Mouse (Mus musculus) embryo, embryonic 10.5 days (tissue): ENCODE results near the gene Pigk.

Experiments used
- DNase-seq: peaks from one replicate; pipeline ENCODE4 v3.0.0-alpha.2; 2015; ENCODE audit warnings: low spot score

Gene Pigk

DNA sequence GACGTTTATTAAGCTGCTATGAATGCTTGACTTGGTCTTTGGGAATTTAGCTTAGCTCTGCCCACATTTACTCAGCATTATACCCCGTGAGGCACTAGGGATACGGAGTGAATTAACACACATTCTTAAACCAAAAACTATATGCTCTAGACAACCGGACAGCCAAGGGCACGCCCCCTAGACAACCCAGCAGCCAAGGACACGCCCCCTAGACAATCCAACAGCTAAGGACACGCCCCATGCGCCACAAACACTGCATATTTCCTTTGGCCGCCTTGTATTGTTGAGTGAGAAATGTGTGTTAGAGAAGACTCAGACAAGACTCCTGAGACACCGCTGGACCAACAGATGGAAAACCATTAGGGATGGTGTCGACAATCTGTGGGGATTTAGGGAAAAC is 229.1 kb downstream of the Pigk start:
- DNase-seq: peak; percentile 44

DNA sequence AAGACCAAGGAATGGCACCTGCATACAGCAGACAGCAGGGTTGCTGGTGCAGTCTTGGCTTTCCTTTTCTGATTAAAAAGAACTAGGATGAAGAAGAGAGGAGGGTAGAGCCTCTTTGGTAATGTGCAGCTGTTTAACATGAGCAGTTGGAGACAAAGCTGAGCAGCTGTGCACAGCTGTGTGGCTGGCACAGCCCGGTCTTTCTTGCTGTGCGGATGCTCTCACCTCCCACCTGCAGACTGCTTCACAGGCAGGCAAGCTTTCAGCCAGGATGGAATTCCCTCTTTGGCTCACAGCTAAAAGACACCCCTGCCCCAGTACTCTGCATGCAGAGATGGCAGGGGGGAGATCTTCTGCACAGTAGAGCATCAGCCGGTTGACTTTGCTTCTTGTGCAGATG is 230.9 kb downstream of the Pigk start:
- DNase-seq: no peak

DNA sequence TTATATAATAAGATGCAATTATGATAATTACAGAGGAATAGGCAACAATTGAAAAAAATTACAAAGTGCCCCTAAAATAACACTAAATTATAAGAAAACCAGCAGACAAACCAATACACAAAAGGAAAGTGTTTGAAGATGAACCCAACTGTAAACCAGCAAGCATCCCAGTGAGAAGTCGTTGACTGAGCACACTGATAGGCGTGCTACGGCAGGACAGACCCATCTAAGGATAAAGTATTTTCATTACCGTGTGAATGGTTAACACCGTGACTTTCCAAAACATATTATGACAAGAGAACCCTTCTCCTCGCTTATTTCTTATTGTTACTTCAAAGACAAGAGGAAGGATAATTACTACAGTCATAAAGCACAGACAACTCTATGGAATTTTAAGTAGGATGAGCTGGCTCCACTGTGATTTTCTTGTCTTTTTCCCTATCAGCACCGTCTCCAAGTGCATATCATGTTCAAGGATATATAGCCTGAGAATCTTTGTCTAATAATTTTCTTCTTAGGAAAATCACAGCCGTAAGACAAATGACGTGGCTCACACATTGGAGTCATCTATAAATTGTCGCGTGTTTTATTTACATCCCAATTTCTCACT is 233.2 kb downstream of the Pigk start:
- DNase-seq: no peak

DNA sequence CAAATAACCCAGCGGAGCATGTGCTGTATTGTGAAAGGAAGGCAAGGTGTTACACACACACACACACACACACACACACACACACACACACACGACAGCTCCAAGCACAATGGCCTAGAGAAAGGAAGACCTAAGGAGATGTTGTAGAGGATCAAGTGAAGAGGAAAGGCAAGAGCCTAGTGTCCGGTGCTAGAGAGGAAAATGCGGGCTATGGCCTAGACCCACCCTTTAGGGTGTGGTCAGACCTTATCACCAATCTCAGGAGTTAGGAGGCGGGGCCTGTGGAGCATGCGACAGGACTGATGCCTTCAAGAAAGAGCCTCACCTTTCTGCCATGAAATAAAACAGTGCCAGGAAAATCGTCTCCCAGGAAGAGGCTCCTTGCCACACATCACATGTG is 234.7 kb downstream of the Pigk start:
- DNase-seq: no peak

DNA sequence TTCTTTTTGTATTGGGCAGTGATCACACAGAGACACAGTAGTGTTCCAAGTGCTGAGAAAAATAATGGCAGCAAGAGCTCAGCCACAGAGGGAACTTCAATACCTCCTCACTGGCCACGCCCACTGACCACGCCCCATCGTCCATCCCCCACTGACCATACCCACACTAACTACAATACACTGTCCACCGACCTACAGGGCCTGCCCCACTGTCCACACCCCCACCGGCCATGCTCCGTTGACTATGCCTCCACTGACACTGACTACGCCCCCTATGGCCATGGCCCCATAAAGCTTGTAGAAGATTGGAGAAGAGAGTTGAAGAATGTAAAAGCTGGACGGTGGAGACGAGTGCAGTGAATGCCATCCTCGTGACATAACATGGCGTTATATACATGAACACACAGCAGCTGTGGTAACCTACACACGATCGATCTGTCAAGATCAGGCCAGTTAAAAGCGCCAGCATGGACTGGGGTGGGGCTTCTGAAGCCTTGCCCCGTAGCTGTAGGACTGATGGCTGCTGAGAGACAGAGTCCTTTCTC is 235.4 kb downstream of the Pigk start:
- no peak for DNase-seq

DNA sequence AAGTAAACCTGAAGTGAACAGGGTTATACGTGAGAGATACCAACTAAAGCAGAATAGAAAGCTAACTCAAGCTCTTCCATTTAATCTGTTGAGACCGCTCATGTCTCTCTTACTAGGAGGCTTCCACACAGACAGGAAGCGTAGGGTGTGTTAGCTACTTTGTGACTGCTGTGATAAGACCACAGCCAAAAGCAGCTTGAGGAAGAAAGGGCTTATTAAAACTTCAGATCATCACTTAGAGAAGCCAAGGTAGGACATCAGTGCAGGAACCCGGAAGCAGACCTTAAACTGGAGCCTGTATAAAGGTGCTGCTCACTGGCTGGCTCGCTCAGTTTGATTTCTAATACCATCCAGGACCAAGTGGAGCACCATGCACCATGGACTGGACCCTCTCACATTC is 236.4 kb downstream of the Pigk start:
- DNase-seq: no peak

DNA sequence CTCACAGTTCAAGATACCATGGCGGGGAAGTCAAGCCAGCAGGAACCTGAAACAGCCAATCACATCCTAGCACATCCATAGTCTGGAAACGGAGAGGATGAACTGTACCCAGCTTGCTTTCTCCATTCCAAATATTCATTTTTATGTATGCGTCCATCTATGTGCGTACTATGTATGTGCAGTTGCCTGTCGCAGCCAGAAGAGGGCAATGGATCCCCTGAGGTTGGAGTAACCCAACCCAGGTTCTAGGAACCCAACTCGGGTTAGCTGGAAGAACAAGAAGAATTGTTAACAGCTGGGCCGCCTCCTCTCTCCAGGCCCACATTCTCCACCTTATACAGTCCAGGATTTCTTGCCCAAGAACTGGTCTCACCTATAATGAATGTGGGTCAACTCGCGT is 237.0 kb downstream of the Pigk start:
- no peak for DNase-seq

DNA sequence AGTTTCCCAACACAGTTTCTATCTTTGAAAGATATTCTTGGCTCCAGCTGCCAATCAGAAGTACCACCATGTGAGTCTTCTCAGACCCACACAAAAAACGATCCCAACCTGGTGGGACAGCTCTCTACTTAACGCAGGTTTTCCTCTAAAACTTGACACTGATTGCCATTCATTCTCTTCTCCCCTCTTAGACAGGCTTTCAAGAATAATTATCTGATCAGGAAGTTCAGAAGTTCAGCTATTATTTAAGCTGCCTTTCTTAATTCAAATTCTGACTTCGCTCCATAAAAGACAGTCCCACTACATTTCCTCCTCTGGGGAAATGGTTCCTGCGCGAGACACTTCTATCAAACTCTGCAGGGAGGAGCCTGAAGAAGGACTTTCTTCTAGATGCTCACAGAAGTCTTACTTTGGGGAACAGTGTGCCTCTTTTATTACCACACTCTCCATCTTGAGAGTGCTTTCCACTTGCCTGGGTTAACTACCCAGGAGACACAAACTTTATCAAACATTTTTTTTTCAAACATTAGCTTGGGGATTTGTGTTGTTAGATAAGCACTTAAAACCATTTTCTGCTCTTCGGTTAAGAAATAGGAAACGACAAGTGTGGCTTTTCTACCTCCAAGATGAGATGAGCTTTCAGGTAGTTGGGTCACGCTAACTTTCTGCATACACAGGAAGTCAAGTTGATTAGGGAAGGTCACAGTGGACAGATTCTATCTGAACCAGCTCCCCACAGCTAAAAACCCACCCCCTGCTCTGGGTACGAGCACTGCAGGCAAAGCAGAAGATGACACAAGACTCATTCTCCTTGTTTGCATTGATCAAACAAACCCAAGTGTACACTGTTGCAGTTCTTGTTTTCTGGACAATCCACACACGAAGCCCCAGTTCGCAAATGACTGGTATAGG is 238.0 kb downstream of the Pigk start:
- no peak for DNase-seq

DNA sequence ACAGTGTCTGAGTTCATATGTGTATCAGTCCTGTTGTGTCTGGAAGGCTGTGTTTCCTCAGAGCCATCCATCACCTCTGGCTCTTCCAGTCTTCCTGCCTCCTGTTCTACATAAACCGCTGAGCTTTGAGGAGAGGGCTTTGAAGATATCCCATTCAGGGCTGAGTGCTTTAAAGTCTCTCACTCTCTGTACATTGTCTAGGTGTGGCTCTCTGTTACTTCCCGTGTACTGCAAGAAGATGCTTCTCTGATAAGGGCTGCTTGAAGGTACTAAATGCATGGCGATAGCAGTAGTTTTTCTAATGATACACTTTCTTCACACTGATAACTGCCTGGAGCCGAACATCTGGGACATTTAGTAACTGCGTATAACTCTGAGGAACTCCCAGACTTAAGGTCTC is 242.1 kb downstream of the Pigk start:
- DNase-seq: no peak

DNA sequence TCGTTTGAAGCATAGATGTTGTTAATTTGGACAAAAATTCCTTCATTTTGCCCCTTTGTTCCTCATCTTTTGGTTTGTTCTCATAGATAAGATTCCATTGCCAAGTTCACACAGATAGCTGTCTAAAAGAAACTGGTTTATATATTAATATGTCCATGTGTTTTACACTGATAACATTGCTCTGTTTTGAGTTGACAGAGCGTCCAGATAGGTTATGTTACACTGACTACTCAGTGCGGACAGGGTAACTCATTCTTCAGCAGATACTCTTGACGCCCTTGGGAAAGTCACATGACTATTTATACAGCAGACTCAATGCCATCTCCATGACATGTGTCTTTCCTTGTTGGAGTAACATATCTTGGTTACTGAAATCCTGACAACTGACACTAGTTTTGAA is 242.9 kb downstream of the Pigk start:
- no peak for DNase-seq

DNA sequence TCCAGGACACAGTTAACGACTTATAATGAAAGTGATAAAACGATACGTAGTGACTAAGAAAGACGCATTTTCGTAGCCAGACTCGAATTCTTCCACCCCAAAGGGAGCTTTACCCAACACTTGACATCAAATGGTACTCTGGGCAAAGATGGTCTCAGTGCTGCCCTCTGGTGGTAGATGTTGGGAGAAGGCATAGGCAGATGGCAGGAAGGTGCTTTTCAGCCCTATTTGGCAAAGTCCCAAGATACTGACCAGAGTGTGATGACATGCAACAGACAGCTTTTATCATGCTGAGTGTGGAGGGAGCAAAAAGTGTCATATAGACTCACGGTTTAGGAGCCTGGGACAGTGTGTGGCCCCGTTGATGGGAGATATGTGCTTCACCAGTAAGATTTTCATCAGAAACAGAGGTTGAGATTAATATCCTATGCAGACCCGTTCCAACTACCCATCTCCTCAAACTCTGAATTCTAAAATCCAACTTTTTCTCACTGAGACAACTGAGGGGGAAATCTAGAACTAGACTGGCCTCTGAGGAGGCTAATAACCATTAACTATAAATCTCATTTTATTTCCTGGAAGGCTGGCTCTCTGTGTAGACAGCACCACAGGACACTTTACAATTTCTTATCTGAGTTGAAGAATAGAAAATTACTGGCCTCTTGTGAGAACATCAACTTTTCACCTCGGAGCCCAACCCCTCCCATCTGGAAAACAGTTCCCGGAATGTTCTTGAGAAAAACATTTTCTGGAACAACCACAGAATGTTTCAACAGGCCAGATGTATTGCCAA is 244.7 kb downstream of the Pigk start:
- peak; percentile 81 for DNase-seq

DNA sequence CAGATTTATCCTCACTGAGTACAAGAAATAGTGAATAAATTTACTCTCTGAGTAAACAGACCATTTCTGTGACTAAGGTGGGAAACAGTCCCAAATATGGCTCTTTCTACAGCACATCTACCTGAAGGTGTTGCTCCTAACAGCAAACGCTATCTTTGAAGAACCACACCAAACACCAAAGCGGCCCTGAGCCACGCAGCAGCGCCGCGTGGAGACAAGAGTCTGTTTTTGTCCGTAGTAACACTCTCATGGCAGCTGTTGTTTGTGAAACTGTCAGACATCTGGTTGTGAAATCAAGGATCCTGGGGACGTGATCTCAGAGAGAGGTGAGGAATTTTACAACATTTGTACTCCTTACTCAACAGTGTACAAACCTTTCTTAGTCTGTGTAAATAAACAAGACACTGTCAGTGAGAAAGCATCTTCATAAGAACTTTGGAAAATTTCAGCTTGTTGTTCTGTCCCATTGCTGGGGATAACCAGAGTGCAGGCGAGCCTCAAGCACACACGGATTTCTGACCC is 248.0 kb downstream of the Pigk start:
- no peak for DNase-seq

DNA sequence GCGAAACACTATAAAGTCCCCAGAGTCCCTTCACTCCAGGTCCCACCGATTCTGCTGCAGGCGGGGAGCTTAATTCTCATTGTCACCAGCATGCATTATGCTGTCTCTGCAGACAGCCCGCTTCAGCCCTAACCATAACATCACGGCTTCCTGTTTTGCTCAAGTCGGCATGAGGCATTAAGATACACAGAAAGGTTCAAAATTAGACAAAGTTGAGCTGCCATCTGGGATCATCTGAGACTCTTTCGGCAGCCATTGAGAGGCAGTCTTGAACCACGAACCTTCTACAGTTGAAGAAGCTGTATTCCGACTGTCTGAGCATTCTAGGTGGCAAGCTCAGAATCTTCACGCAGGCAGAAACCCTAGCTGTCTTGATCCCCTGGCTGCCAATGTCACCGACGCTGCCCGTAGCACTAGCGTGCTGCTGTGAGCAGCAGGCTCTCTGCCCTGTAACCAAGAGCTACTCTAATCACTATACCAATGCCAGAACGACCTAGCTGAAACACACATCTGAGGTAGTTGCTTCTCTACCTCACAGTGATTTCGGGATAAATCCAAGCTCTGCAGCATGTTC is 256.0 kb downstream of the Pigk start:
- no peak for DNase-seq

DNA sequence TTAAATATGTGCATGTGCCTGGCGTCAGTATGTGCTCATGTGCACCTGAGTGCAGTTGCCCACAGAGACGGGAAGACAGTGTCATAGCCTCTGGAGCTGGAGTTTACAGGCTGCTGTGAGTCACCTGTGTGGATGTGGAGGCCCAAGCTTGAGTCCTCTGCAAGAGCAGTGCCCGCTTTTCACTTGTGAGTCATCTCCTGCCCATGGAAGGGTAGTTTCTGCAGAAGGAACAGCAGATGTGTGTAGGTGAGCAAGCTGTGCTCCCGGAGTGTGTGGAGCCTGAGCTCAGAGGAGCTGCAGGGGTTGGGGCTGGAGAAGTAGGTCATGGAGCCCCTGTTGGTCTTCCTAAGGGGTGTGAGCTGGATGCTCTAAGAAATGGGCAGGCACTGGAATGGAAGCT is 257.5 kb downstream of the Pigk start:
- DNase-seq: no peak

DNA sequence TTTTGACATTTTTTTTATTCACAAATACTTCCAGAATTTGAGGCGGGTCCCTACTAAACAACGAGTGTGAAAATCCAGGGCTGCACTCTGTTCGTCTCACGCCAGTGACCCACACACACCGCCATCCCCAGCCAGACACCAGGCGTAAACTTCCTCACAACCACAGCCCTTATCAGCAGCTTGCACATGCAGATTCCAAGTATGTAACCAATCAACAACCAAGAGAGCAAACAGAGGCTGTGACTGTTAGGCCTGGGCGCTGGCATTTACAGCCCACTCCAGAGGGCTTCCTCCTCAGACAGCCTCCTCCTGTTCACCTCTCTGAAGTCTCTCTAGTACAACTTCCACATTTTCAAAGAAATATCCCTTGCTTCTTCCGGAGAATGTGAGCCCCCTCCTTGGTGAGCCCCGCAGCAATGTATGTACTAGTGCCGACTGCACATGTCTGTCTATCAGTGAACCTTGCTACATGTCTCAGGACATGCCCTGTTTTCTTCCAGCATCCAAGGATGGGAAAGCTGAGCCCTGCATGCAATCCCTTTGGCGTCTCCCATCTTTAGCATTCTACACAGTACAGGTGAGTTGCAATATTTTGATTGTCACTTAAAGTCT is 265.7 kb downstream of the Pigk start:
- no peak for DNase-seq

DNA sequence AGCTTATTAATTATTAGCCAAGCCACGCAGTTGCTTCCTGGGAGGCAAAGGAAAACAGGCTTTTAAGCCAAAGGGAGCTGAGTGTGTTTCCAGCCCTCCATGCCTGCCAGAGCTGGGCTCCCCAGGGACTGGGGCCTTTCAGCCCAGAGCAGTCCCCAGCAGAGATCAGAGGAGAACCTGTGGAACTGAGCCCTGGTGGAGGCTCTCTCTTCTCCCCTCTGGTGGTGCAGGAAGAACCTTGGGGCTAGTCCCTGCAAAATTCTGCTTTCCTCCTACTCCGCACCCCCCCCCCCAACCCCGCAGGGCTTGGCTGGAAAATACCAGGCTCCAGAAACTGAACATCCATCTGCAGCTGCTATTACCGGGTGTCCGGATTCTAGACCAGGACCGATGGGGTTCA is 266.5 kb downstream of the Pigk start:
- no peak for DNase-seq

DNA sequence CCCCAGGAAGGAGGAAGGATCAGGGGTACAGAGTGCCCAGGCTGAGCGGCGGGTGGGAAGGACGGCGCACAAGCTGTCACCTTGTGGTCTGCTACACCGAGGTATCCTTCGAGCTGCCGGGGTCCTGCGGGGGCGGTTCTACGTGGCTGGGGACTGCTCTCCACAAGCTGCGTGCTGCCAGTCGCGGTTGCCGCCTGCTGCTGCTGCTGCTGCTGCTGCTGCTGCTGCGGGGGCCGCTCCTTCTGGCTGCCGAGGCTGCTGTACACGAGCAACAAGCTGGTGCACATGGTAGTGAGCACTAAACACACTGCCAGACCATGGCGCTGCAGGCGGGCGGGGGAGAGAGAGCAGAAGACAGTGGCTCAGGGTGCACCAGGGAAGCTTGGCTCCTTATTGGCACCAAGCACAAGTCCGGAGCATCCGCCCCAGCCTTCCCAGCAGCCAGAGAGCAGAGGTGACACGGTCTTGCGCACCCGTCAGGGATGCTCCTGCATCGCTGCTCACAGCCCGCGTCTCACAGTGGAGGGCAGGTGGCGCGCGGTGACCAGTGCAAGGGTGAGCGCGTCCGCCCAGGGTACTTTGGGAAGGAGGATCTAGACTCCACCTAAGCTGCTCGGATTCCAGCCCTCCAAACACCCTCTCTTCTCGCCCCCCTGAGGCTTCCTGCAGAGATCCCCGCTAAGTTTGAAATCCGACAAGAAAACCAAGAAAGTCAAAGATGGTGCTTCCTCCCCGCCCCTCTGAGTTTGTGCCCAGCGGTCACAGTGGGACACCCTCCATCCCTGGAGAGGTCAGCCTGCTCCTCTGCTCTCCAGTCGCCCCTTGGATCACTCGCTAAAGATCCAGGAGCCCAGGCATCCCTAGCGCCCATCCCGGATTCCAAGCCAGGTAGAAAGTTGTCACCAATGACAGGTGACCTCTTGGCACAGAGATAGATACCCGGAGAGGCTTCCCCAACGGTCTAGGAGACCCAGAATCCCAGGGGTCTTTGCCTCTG is 267.4 kb downstream of the Pigk start:
- DNase-seq: peak; percentile 59

DNA sequence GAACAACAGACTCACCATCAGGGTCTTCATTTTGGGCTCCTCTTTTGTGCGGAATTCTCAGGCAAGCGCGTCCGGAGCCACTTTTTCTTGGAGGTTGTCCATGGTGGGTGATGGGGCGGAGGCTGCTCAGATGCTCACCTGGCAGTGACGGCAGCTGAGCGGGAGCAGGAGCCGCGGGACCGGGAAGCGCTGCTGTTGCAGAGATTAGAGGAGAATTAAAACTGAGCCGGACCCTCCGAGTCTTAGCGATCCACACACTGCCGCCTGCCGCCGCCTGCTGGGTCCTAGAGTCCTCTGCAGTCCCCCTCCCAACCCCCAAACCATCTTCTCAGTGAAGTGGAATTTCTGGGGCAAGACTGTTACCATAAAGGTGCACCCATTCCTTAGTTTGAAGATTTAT is 268.1 kb downstream of the Pigk start, which contains the start of gene St6galnac5:
St6galnac5 (minus strand) TSS at position 259 of the 400 bp plus-strand sequence.
- peak; percentile 79 for DNase-seq

DNA sequence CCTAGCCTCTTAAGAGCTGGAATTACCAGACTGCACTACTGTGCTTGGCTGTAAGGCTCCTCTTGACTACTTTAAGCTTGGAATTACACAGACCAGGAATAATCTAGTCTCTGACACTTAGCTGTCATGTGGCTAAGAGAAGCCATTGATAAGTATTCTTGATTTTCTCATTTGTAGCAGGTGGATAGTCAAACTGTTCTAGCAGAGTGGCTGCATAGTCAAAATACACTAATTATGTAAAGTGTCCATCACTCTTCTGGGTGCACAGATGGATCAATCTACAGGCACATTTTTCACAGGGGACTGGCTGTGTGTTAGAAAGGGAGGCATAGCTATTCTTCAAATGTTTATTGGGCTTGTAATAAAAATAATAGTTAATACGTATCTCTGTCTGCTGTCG is 276.9 kb downstream of the Pigk start:
- no peak for DNase-seq

DNA sequence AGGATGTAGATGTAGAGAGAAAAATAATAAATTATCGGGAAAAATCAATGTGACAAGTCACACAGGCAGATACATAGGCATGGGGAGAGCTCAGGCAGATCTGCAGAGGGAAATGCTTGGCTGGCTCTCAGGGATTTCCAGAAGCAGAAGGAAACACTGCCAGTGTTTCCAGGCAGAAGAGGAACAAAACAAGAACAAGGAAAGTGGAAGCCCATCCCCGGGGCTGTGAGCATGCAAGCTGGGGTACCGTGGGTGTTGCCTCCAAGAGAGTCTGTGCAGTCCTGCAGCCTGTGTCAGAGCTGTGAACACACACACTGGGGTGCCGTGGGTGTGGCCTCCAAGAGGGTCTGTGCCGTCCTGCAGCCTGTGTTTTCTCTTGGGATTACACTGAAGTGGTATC is 279.7 kb downstream of the Pigk start:
- DNase-seq: no peak
